Mouse (Mus musculus) lung, postnatal 4 days (tissue): ENCODE results near the gene Chmp2a.
"Not testable (repeated sequence)": the region's sequence is repeated elsewhere in the genome, so short reads cannot be mapped to it uniquely, and the experiment has no call there.

Experiments
- DNase-seq, 2 experiments: peaks; one replicate each; pipeline ENCODE4 v3.0.0; 2021

The Chmp2a gene

DNA sequence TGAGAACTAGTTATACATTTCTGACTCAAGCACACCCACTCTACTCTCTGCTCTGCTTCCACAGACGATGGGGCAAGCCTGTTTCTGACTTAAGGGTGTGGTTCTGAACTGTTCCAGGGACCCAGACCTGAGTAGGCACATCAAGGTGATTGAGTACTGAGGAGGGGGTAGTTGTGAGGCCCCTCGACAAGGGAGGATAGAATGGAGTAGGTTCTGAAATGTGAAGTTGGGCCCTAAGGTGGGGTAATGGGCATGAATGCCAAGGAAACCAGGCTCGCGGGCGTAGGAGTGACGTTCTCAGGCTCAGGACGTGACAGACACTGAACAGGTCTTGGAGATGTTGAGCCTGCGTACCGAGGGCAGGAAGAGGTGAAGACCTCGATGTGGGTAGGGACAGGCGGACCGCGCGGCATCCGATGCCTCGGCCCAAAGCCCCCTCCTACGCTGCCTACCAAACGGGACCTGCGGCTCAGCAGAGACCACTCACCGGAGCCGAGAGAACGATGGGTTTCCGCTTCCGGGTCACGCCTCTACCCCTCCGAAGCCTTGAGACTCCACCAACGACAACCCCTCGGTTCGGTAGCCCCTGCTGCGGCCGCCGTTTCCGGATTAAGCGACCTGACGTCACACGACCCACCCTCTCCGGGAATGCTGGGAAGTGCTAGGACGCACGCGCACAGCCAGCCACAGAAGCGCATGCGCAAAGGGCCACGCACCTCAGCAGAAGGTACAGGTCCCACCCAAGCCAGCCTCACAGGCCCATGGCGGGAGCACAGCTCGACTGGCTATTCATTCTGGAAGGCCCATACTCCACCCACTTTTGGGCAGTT, at the start of gene Chmp2a:
Gene Chmp2a, minus strand, starts transcription at position 660 of the 830 bp plus-strand sequence.
- peak; percentile 97 to 98 for DNase-seq

DNA sequence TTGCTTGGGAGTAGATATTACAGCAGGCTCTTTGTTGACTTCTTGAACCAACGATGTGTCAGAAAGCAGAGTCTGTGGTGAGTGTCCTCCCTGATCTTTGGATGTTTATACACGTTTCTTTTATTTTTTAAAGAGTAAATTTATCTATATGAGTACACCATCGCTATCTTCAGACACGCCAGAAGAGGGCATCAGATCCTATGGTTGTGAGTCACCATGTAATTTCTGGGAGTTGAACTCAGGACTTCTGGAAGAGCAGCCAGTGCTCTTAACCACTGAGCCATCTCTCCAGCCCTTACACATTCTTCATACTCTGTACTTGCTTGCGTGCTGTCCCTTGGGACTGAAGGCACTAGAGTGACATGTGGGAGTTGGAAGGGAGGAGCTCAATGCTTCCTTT, 37.7 kb upstream of the Chmp2a start:
- no peak for DNase-seq

DNA sequence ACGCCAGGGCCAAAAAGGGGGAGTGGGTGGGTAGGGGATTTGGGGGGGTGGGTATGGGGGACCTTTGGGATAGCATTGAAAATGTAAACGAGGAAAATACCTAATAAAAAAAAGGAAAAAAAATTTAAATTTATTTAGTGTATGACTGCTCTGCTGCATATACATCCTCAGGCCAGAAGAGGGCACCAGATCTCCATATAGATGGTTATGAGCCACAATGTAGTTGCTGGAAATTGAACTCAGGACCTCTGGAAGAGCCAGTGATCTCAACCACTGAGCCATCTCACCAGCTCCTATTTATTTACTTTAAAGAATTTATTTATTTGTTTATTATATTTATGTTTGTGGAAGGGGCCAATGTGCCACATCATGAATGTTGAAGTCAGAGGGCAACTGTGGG, 28.8 kb upstream of the Chmp2a start:
- not testable (repeated sequence) for DNase-seq

DNA sequence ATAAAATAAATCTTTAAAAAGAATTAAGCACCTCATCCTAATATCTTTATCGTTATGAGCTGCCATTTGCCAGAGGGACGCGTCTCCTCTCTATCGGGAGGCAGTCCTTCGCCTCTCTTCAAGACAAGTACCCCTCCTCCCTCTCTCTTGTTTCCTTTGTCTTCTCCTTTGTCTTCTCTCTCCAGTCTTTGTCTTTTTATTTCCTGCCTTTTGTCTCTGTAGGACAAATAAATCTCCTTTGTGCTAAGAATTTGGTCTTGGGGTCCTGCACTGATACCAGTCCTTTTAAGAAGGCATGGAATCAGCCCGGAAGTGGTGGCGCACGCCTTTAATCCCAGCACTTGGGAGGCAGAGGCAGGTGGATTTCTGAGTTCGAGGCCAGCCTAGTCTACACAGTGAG, 24.9 kb upstream of the Chmp2a start:
- DNase-seq: no peak

DNA sequence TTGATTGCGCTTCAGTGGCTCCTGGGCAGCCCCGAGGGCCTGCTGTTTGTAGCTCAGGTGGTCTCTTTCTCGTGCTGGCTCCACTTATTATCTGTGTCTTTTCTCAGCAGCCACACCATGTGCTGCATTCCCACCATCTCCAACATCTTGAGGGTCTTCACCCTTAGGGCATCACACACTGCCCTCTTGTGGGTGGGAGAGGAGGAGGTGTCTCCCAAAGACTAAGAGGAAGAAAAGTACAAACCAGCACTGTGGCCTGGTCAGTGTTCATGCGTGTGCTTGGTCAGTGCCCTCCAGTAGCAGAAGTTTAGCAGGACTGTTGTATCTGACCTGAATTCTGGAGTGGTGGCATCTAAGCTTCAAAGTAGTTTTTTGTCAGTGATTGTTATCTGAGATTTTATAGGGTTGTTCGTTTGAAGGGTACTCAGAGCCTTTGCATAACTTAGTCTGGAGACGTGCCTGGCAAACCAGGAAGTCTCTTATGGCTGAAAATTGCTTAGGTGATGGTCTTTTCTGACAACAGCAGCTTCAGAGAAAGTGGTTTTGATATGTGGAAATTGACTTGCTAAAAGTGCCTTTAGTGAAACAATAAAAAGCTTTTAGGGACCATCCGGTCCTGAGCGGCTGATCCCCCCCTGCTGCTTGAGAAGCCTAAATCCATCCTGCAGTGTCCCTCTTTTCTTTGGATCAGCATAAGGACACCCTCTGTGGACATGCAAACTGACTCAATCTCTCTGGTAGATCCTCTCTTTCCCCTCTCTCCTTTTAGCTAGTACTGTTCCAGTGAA, 22.5 kb upstream of the Chmp2a start:
- DNase-seq: no peak

DNA sequence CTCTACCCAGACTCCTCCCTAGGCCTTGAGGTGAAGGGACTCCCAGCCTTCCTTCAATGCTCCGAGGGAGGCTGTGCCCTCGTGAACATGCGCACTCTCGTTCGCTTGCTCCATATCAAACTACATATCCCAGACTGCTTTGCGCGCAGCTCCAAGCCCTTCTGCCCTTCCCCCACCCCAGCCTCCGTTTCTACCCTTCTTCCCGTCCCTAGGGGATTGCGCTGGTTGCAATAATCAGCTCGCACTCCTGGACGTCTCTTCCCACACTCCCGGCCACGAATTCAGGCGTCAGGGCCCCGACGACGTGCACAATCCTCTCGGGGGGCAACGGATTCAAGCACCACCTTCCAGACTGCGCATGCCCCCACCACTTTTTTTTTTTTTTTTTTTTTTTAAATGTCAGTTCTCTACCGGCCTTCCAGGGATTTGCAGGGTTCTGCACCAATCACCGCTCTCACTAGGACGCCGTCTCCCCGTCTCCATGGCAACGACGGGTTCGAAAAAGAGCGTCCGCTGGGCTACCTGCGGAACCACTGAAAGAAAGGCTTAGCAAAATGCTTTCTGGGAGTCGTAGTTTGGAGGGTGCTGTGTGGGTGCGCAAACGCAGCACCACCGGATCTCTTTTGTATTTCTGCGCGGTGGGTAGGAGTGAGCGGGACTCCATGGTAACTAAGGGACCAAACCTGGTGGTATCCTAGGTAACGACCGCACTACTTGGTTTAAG, 19.8 kb upstream of the Chmp2a start, which contains the start of gene Mzf1:
Gene Mzf1, minus strand, starts transcription at position 478 of the 724 bp plus-strand sequence.
- DNase-seq: peak; percentile 92 to 95

DNA sequence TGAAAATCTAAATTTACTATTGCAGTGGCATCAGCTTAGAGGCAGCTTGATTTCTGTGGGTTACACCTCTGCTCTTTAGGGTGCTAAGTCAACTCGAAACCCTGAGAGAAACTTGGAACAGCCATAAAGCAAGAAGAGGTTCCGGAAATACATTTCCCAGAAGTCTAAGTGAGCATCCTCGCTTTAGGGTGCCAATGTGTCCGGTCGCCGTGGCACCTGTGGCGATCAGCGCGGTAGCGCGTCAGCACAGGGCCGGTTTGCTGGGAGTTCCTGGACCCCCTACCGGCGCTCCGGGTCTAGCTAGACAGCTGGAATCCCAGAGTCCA, 19.3 kb upstream of the Chmp2a start:
- DNase-seq: no peak

DNA sequence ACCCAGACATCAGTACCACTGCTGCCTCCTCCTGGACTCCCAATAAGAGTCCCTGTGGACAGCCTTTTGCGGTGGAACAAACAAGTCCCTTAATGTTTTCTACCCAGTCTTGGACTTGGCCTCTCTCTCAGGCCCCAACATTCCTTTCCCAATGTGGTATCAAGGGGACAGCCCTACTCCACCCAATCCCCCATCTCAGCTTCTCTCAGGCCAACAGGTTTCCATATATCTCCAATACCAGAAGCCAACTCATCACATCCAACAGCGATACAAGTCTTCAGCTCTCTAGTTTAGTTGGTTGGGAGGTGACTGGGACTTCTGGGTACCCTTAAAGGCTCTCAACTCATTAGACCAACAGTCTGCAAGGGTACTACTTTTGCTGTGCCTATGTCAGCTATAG, 18.9 kb upstream of the Chmp2a start:
- no peak for DNase-seq

DNA sequence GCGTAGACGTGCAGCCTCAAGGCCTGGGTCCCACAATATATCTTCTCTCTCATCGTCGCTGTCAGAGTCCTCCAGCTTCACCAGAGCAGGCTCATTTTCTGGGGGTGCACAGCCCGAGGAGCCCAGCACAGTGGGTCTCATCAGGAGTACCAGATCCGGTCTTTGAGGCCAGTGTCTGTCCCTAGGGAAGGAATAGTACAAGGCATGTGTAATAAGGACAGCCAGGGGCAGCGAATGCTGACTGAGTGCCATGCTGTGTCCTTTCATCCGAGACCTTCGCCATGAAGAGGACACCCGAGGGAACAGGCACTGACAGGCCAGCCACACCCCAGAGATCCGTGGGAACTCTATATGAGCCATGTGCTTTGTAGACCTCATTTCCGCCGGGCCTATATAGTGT, 18.4 kb upstream of the Chmp2a start:
- DNase-seq: no peak

DNA sequence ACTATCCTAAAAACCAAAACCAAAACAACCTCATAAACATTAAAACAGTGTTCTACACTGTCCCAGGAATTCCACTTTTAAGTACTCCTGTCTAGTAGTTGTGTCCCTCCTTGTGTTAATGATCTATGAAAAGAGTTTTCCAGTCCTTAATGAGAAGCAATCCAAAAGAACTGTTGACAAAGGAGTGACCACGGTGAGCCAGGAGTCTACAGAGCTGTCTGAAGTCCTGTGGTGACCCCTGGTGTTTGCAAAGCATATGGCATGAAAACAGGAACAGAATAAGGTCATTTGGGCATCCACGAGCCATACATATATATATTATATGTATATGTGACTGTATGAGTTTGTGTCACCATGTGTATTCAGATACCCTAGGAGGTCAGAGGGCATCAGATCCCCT, 11.5 kb upstream of the Chmp2a start:
- DNase-seq: peak in 1 of 2 experiments; percentile 81

DNA sequence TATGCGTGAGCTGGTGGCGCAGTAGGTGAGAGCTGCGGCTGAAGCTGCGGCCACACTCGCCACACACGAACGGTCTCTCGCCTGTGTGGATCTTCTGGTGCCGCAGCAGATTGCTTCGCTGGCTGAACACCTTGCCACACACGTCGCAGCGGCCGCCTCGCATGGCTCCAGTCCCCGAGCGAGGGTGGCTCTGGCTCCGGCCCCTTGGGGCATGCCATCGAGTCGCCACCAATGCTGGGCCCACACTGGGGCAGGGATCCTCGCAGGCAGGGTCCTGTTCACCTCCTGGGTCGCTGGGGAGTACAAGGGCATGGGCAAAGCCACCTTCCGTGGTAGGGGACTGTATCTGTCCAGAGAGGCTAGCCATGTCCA, 9.6 kb upstream of the Chmp2a start:
- no peak for DNase-seq

DNA sequence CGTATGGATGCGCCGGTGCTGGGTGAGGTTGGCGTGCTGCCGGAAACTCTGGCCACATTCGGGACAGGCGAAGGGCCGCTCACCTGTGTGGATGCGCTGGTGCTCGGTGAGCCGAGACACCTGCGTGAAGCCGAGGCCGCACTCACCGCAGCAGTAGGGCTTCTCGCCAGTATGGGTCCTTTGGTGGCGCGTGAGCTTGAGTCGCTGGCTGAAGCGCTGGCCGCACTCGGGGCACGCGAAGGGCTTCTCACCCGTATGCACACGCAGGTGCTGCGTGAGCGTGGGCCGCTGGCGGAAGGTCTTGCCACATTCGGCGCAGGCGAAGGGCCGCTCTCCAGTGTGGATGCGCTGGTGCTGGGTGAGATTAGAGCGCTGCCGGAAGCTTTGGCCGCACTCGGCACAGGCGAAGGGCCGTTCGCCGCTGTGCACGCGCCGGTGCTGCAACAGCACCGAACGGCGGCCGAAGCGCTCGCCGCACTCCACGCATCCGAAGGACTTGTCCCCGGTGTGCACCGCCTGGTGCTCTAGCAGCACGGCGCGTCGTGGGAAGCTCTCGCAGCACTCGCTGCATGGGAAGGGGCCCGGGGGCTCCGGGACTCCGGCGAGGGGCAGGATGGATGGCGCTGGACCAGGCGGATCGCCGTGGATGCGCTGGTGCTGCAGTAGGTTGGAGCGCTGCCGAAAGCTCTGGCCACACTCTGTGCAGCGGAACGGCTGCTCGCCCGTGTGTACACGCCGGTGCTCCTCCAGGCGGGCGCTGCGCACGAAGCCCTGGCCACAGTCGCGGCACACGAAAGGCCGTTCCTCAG, 9.0 kb upstream of the Chmp2a start:
- peak in 1 of 2 experiments; percentile 31 for DNase-seq

DNA sequence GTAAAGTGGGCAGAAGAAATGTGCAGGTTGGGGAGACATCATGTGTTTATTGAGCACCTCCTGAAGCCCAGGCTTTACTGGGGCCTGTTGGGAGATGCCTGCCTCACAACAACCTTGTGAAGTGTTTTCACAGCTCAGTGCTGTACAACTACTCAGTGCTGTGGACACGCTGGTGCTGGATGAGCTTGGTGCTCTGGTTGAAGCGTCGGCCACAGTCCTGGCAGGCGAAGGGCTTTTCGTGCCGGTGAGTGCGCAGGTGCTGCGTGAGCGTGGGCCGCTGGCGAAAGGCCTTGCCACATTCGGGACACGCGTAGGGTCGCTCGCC, 8.5 kb upstream of the Chmp2a start:
- no peak for DNase-seq

DNA sequence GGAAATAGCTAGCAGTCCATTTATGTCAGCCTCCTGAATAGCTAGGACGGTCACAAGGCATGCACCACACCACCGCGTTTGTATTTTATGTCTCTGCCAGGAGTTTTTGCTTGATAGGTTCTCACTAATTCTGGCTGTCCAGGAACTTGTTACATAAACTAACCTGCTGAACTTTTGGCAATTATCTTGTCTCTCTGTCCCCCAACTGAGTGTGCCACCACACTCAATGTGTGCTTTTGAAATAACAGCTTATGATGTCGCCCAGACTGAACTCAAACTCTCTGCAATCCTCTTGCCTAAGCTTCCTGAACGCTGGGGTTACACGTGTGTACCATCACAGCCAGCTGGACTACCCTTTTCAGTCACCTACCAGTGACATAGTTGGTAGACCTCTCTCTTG, 7.9 kb upstream of the Chmp2a start:
- no peak for DNase-seq

DNA sequence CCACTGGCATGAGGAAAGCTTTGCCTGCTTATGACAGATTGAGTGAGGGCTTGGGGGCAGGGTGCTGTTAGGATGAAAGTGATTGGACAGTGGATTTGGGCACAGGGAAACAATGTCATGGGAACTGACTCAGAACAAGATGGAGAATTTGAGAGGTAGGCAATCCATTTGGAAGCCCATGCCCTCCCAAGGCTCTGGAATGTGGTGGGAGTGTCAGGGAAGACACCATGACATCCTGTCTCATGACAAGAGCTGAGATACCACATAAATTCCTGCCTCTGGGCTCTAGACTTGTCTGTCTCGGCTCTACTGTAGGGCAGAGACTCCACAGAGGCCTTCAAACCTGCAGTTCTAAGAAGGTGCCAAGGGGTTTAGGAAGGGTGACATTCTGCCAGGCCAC, 6.6 kb upstream of the Chmp2a start:
- no peak for DNase-seq

DNA sequence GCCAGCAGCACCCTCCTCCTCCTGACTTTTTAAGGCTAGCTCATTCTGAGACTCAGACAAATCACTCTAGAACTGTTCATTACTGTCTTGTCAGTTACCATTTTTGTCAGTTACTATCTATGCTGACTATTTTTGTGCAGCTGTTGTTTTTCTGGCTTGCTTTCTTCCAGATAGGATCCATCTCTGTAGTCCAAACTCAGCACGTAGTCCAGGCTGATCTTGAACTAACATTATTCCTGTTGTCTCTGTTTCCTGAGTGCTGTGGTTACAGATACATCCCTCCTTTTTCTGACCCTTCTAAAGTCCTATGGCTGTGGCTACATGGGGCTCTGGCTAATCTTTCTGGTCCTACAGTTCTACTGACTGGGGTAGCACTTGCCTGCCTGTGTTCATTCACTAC, 4.6 kb upstream of the Chmp2a start:
- DNase-seq: no peak

DNA sequence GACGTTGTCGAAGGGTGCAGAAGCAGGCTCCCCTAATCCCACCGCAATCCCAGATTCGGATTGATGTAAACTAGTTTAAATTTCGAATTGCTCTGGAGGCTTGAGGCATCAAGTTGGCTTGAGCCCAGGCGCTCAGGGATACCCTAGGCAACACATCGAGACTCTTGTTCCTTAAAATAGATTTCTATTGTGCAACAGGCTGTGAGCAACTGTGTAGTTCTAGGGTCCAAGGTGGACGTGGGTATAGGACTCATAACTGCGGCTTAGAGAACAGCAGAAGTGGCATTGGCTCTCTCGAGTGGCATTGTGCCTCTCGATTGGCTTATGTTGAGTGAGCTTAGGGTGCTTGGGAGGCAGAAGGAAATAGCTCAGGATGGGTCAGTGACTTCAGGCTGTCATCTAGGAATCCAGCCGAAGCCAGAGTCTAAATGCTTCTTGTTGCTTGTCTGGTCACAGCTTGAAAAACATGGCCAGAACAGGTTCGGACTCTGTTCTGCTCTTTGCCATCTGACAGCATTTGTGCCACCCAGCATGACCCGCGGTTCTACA, 4.1 kb upstream of the Chmp2a start:
- no peak for DNase-seq

DNA sequence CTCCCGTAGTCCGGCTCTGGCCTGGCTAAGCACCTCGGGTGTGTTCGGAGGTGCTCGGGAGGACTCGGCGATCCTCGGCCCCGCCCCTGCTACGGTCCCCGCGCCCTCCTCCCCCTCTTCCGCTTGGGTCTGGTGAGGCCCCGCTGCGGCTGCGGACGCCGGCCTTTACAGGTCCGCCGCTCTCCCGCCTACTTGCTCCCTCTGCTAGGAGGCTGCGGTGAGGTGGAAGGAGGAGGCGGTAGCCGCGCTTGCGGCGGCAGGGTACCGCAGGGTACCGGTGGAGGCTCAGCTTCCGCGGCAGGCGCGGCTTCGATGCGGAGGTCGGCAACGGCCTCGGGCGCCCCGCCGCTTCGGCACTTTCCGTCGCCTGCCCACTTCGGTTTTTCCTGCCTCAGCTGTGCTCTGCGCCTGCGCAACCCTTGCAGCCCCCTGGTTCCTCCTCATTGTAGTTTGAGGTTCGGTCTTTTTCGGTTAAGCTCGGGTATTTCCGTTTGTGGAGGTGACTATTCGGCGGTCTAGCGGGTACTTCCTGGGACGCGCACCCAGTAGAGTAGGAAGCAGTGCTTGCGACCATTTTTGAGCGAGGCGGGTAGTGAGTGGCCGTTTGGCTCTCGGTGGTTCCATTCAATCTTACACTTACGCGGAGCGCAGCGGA, 3.4 kb upstream of the Chmp2a start, which contains the start of gene Ube2m:
Gene Ube2m, minus strand, starts transcription at position 375 of the 655 bp plus-strand sequence.
- DNase-seq: peak; percentile 98 to 99

DNA sequence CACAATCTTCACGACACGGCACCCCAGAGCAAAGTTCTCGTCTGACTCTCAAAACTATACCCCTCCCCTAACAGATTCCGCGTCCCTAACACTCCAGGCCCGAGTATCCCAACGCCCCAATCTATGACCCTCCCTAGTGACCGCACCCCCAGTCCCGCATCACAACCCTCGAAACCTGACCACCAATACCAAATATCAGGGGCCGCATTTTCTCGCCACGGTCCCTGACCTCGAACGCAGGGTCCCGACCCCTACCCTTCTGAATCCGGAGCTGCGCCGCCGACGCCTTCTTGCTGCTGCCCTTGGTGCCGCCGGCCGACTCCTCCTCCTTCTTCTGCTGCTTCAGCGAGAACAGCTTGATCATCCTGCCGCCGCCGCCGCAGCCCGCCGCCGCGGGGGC, 2.8 kb upstream of the Chmp2a start:
- no peak for DNase-seq

DNA sequence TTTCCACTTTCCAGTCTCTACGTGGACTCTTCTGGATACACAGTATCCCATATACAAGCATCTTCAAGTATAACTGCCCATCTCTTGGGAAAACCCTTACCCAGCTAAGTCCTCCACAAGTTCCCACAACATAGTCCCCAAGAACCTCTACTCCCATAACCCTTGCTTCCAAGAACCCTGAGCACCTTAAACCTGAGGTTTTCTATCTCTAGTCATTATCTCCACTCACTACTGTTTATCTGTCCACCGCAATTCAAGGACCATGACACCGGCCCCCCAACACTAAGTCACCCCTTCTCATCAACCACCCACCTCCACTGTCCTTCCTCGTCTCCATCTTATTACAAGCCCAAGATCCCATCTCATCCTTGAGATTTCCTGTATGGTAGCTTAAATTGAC, 2.2 kb upstream of the Chmp2a start:
- no peak for DNase-seq

DNA sequence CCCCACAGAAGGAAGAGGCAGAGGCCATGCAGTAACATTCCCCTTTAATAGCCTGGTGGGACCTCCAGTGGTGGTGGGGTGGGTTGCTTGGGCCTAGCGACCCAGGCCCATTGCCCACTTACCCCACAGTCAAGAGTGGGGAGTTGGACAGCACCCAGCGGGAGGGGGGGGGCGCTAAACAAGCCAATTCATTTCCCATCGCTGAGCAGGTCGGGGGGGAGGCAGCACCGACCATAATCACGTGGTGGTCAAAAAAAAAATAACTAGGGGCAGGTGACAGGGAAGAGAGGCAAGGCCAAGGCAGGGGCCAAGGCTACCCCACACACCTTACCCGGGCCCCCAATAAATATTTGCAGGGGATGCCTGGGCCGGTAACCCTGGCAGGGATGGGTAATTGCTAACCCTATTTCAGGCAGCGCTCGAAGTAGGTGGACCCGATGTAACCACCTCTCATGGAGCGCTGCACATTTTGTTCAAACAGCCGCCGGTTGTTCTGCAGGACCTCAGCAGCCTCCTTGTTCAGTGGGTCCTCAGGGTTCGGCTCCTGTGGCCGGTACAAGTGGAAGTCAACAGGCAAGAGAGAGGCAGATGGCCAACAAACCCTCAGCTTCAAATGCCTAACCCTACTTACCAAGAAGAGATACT, 726 bp upstream of the Chmp2a start:
- no peak for DNase-seq
